Mouse (Mus musculus): ENCODE data around the gene Triobp.

Gene Triobp

GRCm38 (mm10) chr15:78916052-78916826 is 31.3 kb upstream of the Triobp start:
- TF ChIP-seq GATA4 (IDR thresholded peaks at IDR 0.05; ENCODE audit: insufficient replicate concordance, low read length), result no peak

DNA sequence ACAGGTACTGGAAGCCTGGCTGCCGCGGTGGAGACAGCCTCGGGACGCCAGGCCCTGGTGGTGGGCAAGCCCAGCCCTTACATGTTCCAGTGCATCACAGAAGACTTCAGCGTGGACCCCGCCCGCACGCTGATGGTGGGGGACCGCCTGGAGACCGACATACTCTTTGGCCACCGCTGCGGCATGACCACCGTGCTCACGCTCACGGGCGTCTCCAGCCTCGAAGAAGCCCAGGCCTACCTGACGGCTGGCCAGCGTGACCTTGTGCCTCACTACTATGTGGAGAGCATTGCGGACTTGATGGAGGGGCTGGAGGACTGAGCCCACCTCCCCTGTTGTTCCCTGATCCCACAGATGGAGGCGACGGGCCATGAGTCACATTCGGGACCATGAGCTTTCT is 29.4 kb upstream of the Triobp start:
- no peak for TF ChIP-seq GATA4 (IDR thresholded peaks at IDR 0.05; ENCODE audit: insufficient replicate concordance, low read length)

GRCm38 (mm10) chr15:78919914-78920313 is 27.6 kb upstream of the Triobp start:
- no peak for TF ChIP-seq GATA4 (IDR thresholded peaks at IDR 0.05; ENCODE audit: insufficient replicate concordance, low read length)

- no peak for TF ChIP-seq GATA4 (IDR thresholded peaks at IDR 0.05; ENCODE audit: insufficient replicate concordance, low read length)
Observed at GRCm38 (mm10) chr15:78922700-78923099, 24.8 kb upstream of the Triobp start.

DNA sequence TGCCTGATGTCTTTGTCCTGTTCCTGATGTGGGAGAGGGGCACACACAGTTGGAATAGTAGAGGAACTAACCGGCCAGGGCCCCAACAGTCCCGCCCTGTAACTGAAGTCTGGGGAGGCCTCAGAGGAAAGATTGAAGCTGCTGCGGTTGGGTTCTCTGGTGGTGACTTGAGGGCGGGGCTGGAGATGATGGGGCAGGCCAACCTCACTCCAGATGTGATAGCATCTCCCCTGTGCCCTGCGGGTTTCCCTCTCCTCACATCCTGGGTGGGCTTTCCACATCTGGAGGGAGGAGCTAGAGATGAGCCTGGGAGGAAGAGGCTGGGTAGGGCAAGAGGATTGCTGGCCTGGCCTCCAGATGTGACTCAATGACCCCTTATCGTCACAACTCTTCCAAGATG is 23.9 kb upstream of the Triobp start:
- TF ChIP-seq GATA4 (IDR thresholded peaks at IDR 0.05; ENCODE audit: insufficient replicate concordance, low read length), result no peak

DNA sequence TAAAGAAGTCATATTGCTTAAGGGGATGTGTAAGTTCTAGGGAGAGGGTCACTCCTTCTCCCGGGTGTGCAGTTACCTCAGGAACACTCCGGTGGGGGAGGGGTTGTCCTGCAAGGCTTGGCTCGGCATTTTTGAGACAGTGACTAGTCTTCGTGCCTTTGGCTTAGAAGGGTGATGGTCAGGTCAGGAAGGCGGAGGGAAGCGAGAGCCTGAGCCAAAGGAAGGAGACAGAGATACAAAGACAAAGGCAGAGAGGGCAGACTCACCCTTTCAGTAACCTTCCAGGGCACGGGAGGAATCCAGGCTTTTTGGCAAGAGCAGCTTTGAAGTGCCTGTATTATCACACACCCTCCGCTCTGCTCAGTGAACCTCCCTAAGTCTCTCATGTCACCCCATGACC is 22.4 kb upstream of the Triobp start:
- peak; percentile 58; the same call in 1 of the 2 replicates for TF ChIP-seq GATA4 (IDR thresholded peaks at IDR 0.05; ENCODE audit: insufficient replicate concordance, low read length)

DNA sequence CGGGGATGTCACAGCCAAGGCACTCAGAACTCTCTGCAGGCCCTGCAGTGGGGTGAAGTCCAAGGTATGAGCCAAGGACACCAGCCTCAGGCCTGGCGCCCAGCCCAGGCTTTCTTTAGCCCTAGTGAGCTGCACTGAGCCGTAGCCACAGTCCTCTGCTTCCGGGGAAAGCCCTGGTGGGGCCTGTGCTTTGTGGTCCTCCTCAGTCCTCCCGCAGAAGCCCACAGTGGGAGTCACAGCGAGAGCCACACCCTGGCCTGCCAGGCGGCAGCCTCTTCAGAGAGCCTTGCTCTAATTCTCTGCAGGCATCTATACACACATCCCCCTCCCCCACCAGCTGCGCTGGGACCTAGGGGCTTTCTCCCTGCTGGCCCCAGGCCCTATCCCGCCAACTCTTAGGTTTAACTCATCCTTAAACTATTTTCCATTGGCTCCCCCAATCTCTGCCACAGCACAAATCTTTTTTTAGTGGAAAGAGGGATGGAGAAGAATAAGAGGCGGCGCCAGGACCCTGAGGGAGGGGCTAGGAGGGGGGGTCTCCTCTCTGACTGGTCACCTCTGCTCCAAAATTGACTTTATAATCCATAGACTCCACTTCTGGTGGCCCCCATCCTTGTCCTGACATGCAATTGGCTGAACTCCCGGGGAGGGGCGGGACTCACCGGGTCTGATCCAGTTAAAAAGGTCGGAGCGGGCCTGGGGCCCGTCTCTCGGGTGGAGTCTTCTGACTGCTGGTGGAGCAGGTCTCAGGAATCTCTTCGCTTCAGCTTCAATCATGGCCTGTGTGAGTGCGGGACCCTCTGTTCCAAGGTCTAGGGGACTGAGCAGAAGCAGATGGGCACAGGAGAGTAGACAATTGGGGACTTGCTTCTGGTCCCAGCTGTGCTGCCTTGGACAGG is 21.3 kb upstream of the Triobp start, which contains the start of gene Lgals1:
TSS of gene Lgals1 (plus strand) at position 705 of the 899 bp plus-strand sequence.
- TF ChIP-seq GATA4 (IDR thresholded peaks at IDR 0.05; ENCODE audit: insufficient replicate concordance, low read length), result no peak

DNA sequence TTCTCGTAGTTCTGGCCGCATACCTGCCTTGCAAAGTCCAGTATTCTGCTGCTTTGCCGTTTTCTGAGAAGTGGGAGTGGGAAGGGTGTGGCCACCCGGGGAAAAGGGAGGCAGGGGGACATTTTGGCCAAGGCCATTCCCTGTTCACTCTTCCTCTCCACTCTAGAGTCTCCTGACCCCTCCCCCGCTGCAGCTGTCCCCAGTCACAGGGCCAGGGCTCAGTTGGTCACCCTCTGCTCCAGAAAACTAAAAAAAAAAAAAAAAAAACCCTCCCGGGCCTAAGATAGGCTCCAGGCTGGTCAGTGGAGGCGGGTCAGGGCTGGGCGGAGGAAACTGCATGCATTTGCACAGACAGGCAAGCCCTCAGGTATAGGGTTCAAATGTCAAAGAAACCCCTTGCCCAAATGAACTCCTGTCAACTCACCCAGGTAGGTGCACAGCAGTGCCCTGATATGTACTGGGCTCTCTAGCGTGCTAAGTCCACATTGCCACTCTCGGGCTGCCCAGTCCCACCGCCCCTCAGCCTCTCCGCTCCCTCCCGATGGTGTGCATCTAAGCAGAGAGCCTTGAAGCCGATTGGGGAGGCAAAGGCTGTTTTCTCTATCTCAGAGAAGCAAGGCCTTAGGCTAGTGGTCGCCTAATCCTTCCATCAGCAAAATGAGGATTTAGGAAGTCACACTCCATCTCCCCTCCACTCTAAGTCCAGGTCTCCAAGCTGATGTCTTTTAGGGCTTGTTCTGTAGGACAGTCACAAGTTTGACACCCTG is 20.3 kb upstream of the Triobp start:
- TF ChIP-seq GATA4 (IDR thresholded peaks at IDR 0.05; ENCODE audit: insufficient replicate concordance, low read length), result no peak

- TF ChIP-seq GATA4 (IDR thresholded peaks at IDR 0.05; ENCODE audit: insufficient replicate concordance, low read length), result no peak
Observed at GRCm38 (mm10) chr15:78927788-78928457, 19.6 kb upstream of the Triobp start.

DNA sequence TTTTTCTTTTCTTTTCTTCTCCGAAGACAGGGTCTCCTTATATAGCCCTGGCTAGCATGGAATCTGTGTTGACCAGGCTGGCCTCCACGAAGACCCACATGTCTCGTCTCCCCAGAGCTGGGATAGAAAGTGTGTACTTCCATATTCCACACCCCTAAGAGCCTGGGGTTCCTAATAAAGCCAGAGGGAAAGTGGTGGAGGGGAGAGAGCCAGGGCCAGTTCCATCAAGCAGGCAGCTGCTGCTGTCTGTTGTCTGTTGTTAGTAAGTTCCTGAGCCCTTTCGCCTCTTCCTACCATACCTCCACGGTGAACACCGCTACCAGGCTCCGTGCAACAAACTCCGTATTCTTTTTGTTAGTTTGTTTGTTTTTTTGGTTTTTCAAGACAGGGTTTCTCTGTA is 19.0 kb upstream of the Triobp start:
- TF ChIP-seq GATA4 (IDR thresholded peaks at IDR 0.05; ENCODE audit: insufficient replicate concordance, low read length), result no peak

GRCm38 (mm10) chr15:78930192-78930706 is 17.3 kb upstream of the Triobp start:
- TF ChIP-seq GATA4 (IDR thresholded peaks at IDR 0.05; ENCODE audit: insufficient replicate concordance, low read length), result no peak

DNA sequence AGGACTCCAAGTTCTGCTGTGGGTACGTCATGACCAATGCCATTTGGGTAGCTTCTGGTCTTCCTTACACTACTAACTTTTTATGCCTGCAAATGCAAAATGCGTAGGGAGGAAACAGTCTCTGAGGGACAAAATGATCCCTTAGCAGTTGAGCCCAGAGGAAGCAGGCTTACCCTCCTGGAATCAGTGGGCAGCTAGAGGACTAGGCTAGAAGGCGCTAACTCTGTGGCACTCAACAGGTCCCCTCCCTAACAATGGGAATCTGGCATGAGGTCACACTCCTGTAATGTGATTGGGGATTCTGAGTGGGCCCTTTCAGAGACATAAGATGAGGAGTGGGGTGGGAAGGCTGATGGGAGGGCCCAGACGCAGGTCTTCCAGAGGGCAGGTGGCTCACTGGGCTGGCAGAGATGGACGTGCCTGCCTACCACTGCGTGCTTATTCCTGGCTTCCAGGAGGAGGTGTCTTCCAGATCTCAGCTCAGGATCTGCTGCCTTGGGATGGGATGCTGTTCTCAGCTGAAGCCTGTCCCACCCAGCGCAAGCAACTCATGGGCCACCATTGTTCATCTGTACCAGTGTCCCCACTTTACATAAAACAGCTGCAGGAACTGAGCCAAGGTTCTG is 16.6 kb upstream of the Triobp start:
- no peak for TF ChIP-seq GATA4 (IDR thresholded peaks at IDR 0.05; ENCODE audit: insufficient replicate concordance, low read length)

DNA sequence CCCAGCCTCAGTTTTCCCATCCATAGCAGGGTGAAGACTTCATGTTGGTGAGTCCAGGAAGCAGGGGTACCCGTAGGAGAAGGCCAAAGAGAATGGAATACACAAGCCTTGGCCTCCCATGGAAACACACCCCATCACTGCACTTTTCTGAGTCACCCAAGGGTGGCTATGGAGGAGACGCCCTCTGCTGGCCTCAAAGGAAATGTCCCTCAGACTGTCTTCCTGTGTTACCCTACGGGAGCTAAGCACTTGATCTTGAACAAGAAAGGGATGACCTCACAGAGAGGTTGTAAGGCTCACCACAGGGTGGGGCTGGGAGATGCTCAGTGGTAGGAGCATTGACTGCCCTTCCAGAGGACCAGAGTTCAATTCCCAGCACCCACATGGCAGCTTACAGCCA is 15.9 kb upstream of the Triobp start:
- no peak for TF ChIP-seq GATA4 (IDR thresholded peaks at IDR 0.05; ENCODE audit: insufficient replicate concordance, low read length)

DNA sequence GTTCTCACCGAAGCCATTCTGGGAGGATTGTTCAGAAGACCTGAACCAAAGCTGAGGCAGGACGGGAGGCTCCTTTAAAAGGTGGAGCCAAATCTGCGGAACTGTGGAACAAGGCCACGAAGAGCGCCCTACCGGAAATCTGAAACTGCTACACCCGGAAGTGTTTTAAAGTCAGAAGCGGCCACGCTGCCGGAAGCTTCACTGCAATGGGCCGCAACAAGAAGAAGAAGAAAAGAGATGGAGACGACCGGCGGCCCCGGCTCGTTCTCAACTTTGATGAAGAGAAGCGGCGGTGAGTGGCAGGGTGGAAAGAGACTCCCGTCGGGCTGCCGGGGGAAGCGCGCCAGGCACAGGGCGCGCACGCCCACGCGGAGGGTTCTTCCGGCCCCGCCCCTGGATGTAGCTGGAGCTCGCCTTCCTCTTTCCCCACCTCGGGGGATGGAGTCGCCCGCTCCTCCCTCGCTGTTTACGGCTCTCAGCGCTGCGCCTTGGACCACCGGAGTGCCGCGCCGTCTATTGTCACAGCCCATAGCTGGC is 12.7 kb upstream of the Triobp start, which contains the start of gene Nol12:
TSS of gene Nol12 (plus strand) at position 150 of the 537 bp plus-strand sequence.
- 0 out of 2 replicates have a peak, but pooled peaks have one; percentile 3 for TF ChIP-seq GATA4 (IDR thresholded peaks at IDR 0.05; ENCODE audit: insufficient replicate concordance, low read length)
